Mouse (Mus musculus): ENCODE measurements at regions not wholly inside any gene's neighbourhood (a gene's known extent, or its start where the extent isn't known, plus 50 kb on each side); places are given as distances from the start of the nearest gene placed in this dataset.

GRCm38 (mm10) chr17:9764041-9764606, 94.6 kb upstream of the Pabpc6 start:
- no peak for DNase-seq (ENCODE audit: low spot score)

GRCm38 (mm10) chr17:9763110-9763509, 93.6 kb upstream of the Pabpc6 start:
- DNase-seq (ENCODE audit: low spot score): no peak

GRCm38 (mm10) chr17:9762436-9762835, 92.9 kb upstream of the Pabpc6 start:
- no peak for DNase-seq (ENCODE audit: low spot score)

GRCm38 (mm10) chr17:9760706-9761059, 91.2 kb upstream of the Pabpc6 start:
- no peak for DNase-seq (ENCODE audit: low spot score)

- no peak for DNase-seq (ENCODE audit: low spot score)
These were observed 90.6 kb upstream of the Pabpc6 start for GRCm38 (mm10) chr17:9760026-9760705.

- DNase-seq (ENCODE audit: low spot score): no peak
These were observed 89.9 kb upstream of the Pabpc6 start for GRCm38 (mm10) chr17:9759421-9759852.

- peak; percentile 32 for DNase-seq (ENCODE audit: low spot score)
These were observed 88.3 kb upstream of the Pabpc6 start for GRCm38 (mm10) chr17:9757725-9758251.

GRCm38 (mm10) chr17:9756675-9757074, 87.2 kb upstream of the Pabpc6 start:
- no peak for DNase-seq (ENCODE audit: low spot score)

GRCm38 (mm10) chr17:9756196-9756595, 86.7 kb upstream of the Pabpc6 start:
- DNase-seq (ENCODE audit: low spot score): peak; percentile 25

- no peak for DNase-seq (ENCODE audit: low spot score)
These were observed 86.1 kb upstream of the Pabpc6 start for GRCm38 (mm10) chr17:9755576-9755975.

GRCm38 (mm10) chr17:9754884-9755405, 85.4 kb upstream of the Pabpc6 start:
- DNase-seq (ENCODE audit: low spot score): no peak

GRCm38 (mm10) chr17:9752848-9753247, 83.3 kb upstream of the Pabpc6 start:
- DNase-seq (ENCODE audit: low spot score): no peak

- peak; percentile 30 for DNase-seq (ENCODE audit: low spot score)
These were observed 82.0 kb upstream of the Pabpc6 start for GRCm38 (mm10) chr17:9751348-9752170.

- no peak for DNase-seq (ENCODE audit: low spot score)
These were observed 80.5 kb upstream of the Pabpc6 start for GRCm38 (mm10) chr17:9750046-9750445.

- DNase-seq (ENCODE audit: low spot score): no peak
These were observed 79.8 kb upstream of the Pabpc6 start for GRCm38 (mm10) chr17:9749301-9749700.

GRCm38 (mm10) chr17:9747893-9748292, 78.4 kb upstream of the Pabpc6 start:
- no peak for DNase-seq (ENCODE audit: low spot score)

- no peak for DNase-seq (ENCODE audit: low spot score)
These were observed 73.8 kb upstream of the Pabpc6 start for GRCm38 (mm10) chr17:9743342-9743741.

- no peak for DNase-seq (ENCODE audit: low spot score)
These were observed 71.8 kb upstream of the Pabpc6 start for GRCm38 (mm10) chr17:9741321-9741720.

- no peak for DNase-seq (ENCODE audit: low spot score)
These were observed 59.5 kb upstream of the Pabpc6 start for GRCm38 (mm10) chr17:9729020-9729419.

GRCm38 (mm10) chr17:9725704-9726469, 56.4 kb upstream of the Pabpc6 start:
- DNase-seq (ENCODE audit: low spot score): no peak

GRCm38 (mm10) chr17:9723484-9723883, 54.0 kb upstream of the Pabpc6 start:
- no peak for DNase-seq (ENCODE audit: low spot score)

- DNase-seq (ENCODE audit: low spot score): no peak
These were observed 53.2 kb upstream of the Pabpc6 start for GRCm38 (mm10) chr17:9722709-9723108.
